Mouse (Mus musculus) C2C12 (cell line): ENCODE data around the gene Ppp1r18.

Source experiments
- CEBPB ChIP-seq: IDR thresholded peaks from one replicate; pipeline ENCODE4 v1.6.1; 2011; ENCODE audit warnings: low read depth, mild to moderate bottlenecking, control low read depth, moderate library complexity
- CTCF ChIP-seq: IDR thresholded peaks from one replicate; pipeline ENCODE4 v1.5.1; 2011; ENCODE audit not compliant: control insufficient read depth, insufficient read depth, insufficient read length
- FOSL1 ChIP-seq: IDR thresholded peaks from one replicate; pipeline ENCODE4 v1.8.0; 2011; ENCODE audit warnings: mild to moderate bottlenecking, low read length; ENCODE audit not compliant: poor library complexity, insufficient read depth, severe bottlenecking
- MAX ChIP-seq: IDR thresholded peaks from one replicate; pipeline ENCODE4 v1.6.1; 2011; ENCODE audit warnings: mild to moderate bottlenecking, control low read depth
- MYOD1 ChIP-seq: IDR thresholded peaks from one replicate; pipeline ENCODE4 v1.6.1; 2011; ENCODE audit warnings: low read depth; ENCODE audit not compliant: control insufficient read depth, insufficient read length
- MYOG ChIP-seq: IDR thresholded peaks from one replicate; pipeline ENCODE4 v1.6.1; 2011; ENCODE audit not compliant: control insufficient read depth, insufficient read length; ENCODE audit errors: extremely low read depth
- USF1 ChIP-seq: IDR thresholded peaks from one replicate; pipeline ENCODE4 v1.6.1; 2011; ENCODE audit warnings: low read depth, mild to moderate bottlenecking, control low read depth, moderate library complexity

DNA sequence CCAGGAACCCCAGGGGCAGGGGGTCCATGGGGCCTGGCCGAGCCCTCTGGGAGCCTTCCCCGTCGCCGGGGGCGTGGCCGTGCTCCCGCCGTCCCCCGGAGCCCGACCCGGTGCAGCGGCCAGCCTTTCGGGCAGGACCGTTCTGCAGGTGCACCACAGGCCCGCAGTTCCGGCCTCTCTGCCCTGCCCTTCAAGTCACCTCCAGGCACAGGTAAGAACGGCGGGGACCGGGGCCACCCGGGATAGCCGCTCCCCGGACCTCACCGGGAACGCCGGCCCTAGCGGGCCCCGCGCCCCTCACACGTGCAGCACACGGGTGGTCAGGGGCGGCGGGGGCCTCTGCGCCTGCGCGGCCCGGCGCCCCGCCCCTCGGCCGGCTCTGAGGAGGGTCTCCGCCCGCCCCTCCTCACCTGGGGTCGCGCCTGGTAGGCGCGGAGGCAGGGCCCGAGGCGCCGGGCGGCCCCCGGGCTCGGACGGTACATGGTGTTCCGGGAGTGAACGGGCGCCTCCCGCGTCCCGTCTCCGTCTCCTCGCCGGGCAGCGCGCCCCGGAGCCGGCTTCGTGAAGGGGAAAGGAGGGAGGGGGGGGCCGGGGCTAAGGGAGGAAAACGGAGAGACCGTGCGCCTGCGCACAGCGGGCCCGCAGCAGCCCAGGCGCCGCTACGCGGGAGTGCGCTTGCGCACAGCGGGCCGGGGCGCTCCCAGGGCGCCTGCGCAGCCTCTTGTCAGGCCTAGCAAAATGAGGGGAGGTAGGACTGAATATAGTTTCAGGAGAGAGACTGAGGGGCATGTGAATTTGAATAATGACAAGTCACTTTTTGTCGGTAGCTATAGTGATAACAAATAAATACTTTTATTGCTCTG, 31.6 kb downstream of the Ppp1r18 start, which contains the start of gene 2310061I04Rik:
- TF ChIP-seq CTCF, result no peak
- TF ChIP-seq FOSL1, result no peak
- TF ChIP-seq MAX, result no peak
- TF ChIP-seq MYOD1, result no peak
- no peak for TF ChIP-seq CEBPB
- no peak for TF ChIP-seq USF1
- TF ChIP-seq MYOG, result no peak
